Mouse (Mus musculus): ENCODE measurements at regions not wholly inside any gene's neighbourhood (a gene's known extent, or its start where the extent isn't known, plus 50 kb on each side); places are given as distances from the start of the nearest gene placed in this dataset.

DNA sequence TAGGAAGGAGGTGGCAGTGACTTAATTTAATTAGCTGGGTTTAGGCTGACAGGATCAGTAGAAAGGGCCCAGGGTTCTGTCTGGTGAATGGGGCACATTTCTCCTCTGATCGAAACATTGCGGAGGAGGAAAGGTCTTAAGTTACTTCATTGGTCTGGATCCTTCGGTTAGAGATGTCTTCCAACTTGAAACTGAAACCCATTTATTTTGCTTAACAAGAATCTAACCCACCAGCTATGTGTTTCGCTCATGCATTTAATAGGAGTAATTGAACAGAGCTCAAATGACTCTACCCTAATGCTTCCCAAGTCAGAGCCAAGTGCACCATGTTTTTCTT lies 64.2 kb upstream of the Pitx1 start:
- no peak for TF ChIP-seq CTCF (IDR thresholded peaks at IDR 0.05; ENCODE audit: borderline replicate concordance, control insufficient read depth, extremely low read depth, insufficient read depth, low read length, poor library complexity)
- TF ChIP-seq POLR2A (IDR thresholded peaks at IDR 0.05; ENCODE audit: control insufficient read depth, extremely low read depth, insufficient read depth, low read length, poor library complexity) = no peak
